Mouse (Mus musculus) liver, postnatal 0 days (tissue): ENCODE results near the gene Gm42715. TPM values are rescaled to one million over a fixed set of nuclear protein-coding genes. Genes with fewer than 3 reads are reported as not detected.
A peak's percentile ranks its signal among the peaks of the same experiment; 100 is the strongest.

Experiments used
- ATAC-seq: fragments of 200-750 bp; cut with Nextera tagmentation; 2 replicates; pipeline ENCODE4 v1.8.0; 2017; ENCODE audit warnings: mild to moderate bottlenecking, moderate library complexity
- DNase-seq: peaks from one replicate; pipeline ENCODE4 v3.0.0-alpha.2; 2016
- H3K27ac ChIP-seq: fragments of 300-500 bp; sonication (generic); 2 replicates; pipeline ENCODE4 v1.5.1; 2014; ENCODE audit warnings: antibody characterized with exemption, moderate library complexity, mild to moderate bottlenecking, low read depth
- H3K27me3 ChIP-seq: fragments of 300-500 bp; sonication (generic); 2 replicates; pipeline ENCODE4 v1.6.1; 2014; ENCODE audit warnings: low read length, control low read depth, mixed read lengths; ENCODE audit not compliant: insufficient read depth
- H3K36me3 ChIP-seq: fragments of 300-500 bp; sonication (generic); replicated peaks from 2 replicates; pipeline ENCODE4 v1.6.1; 2014; ENCODE audit warnings: mild to moderate bottlenecking, control low read depth, low read length, moderate library complexity, mixed read lengths; ENCODE audit not compliant: insufficient read depth
- H3K4me1 ChIP-seq: fragments of 300-500 bp; sonication (generic); 2 replicates; pipeline ENCODE4 v1.6.1; 2014; ENCODE audit warnings: antibody characterized with exemption, mild to moderate bottlenecking, control low read depth; ENCODE audit not compliant: insufficient read depth
- H3K4me2 ChIP-seq: fragments of 300-500 bp; sonication (generic); 2 replicates; pipeline ENCODE4 v1.6.1; 2014; ENCODE audit warnings: low read depth, mild to moderate bottlenecking, low read length, moderate library complexity, mixed read lengths
- H3K4me3 ChIP-seq: fragments of 300-500 bp; sonication (generic); 2 replicates; pipeline ENCODE4 v1.5.1; 2014; ENCODE audit warnings: low read depth, low read length
- H3K9ac ChIP-seq: fragments of 300-500 bp; sonication (generic); replicated peaks from 2 replicates; pipeline ENCODE4 v1.6.1; 2014; ENCODE audit warnings: mild to moderate bottlenecking, moderate library complexity
- H3K9me3 ChIP-seq: fragments of 300-500 bp; sonication (generic); 2 replicates; pipeline ENCODE4 v1.6.1; 2016; ENCODE audit warnings: mild to moderate bottlenecking, control low read depth, low read length, mixed read lengths
- CTCF ChIP-seq: sonication (generic); IDR thresholded peaks from 2 replicates; pipeline ENCODE4 v1.5.1; 2016; ENCODE audit warnings: antibody characterized with exemption, low read depth
- EP300 ChIP-seq: IDR thresholded peaks from 2 replicates; pipeline ENCODE4 v1.6.1; 2016; ENCODE audit warnings: antibody characterized with exemption, low read depth, mild to moderate bottlenecking
- WGBS: fragments of 180-500 bp; shearing (Covaris S2); extraction: QIAGEN DNeasy Blood & Tissue Kit; methylation state at CpG from one replicate; pipeline ENCODE4 v1.1.7; 2014; ENCODE audit not compliant: insufficient replicate concordance; 5-methylcytosine and 5-hydroxymethylcytosine counted together
- polyA plus RNA-seq: library from polyadenylated mRNA; unstranded; fragments of >200 nt; fragmentation: Nextera tagmentation; extraction: Ambion mirVana; gene quantifications from 2 replicates; pipeline ENCODE4 v1.2.1, GENCODE M21; 2015

Gm42715 gene
- polyA plus RNA-seq, 1 experiment from 2014 or later: 4.1 TPM

DNA sequence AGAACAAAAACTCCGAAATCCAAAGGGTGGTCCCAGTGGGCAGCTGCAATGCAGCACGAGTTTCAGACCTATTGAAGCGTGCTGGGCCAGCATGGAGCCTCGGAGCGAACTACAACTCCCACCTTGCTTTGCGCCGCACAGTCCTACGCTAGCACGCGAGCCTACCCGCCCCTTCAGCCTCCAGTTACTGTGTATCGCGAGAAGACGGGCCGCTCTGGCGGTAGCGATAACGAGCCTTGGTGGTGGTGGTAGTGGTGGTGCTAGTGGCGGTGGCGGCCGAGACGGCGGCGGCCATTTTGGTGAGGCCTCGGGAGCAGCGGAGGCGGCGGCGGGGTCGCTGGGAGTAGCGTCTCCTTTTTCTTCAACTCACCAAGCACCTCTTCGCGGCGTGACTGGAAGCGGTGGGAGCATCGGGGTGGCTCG is 7.6 kb upstream of the Gm42715 start, which contains the start of gene Srcap:
Gene Srcap, plus strand, starts transcription at position 176 of the 423 bp plus-strand sequence.
- Histone ChIP-seq H3K36me3 (peaks cover 19% of the 10 kb centered on the region), H3K9me3 (no peaks in the 10 kb centered on the region), H3K27me3 (no peaks in the 10 kb centered on the region), H3K9ac (peak within 1 kb of the TSS; percentile 96), H3K4me3 (peak within 1 kb of the TSS; percentile 97), H3K27ac (peak within 1 kb of the TSS; percentile 98), H3K4me2 (peak within 1 kb of the TSS; percentile 92), H3K4me1 (peaks cover 9% of the 10 kb centered on the region)
- peak; percentile 97 for DNase-seq
- TF ChIP-seq CTCF (no peak), EP300 (peak; percentile 84)
- WGBS: under 1% methylated on average over 33 of the region's 37 CpGs
- peak; percentile 94 for ATAC-seq

- ATAC-seq (peak; percentile 86), DNase-seq (peak; percentile 95)
- Histone ChIP-seq H3K4me1 (peaks cover 9% of the 10 kb centered on the region), H3K36me3 (peaks cover 25% of the 10 kb centered on the region), H3K9me3 (no peaks in the 10 kb centered on the region), H3K4me3 (peak overlapping the region; percentile 97), H3K27me3 (no peaks in the 10 kb centered on the region), H3K9ac (peak overlapping the region; percentile 96), H3K27ac (peak overlapping the region; percentile 98), H3K4me2 (peak overlapping the region; percentile 92)
- under 1% methylated on average over 58 of the region's 93 CpGs for WGBS
- TF ChIP-seq CTCF (no peak), EP300 (peak; percentile 74; the same call in 1 of the 2 replicates)
Observed at GRCm38 (mm10) chr7:127512231-127513015, 7.0 kb upstream of the Gm42715 start.

DNA sequence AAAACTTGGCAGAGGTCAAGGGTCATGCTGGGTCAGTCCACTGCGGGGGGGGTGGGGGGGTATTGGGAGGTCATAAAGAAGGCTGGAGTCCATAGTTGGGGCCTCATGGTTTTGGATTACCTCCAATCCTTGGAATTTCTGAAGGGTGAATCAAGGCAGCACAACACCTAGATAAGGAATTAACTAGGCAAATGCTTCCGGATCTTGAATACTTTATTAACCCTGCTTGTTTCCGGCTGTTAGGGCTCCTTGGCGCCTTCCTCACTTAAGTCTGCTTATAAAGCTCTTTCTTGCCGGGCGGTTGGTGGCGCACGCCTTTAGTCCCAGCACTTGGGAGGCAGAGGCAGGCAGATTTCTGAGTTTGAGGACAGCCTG is 6.4 kb upstream of the Gm42715 start:
- Histone ChIP-seq H3K27ac (peak overlapping the region; percentile 98), H3K4me2 (peak overlapping the region; percentile 92), H3K27me3 (no peaks in the 10 kb centered on the region), H3K9ac (peak overlapping the region; percentile 96), H3K36me3 (peaks cover 29% of the 10 kb centered on the region), H3K4me3 (peak overlapping the region; percentile 97), H3K4me1 (peaks cover 9% of the 10 kb centered on the region), H3K9me3 (no peaks in the 10 kb centered on the region)
- DNase-seq (no peak), ATAC-seq (no peak)
- WGBS: 19% methylated on average over 8 of the region's 8 CpGs
- TF ChIP-seq EP300 (no peak), CTCF (no peak)

- Histone ChIP-seq H3K27ac (peak overlapping the region; percentile 98), H3K9ac (0 out of 2 replicates have a peak overlapping the region, but pooled peaks have one; percentile 8), H3K4me3 (peak overlapping the region; percentile 97), H3K4me1 (peaks cover 9% of the 10 kb centered on the region), H3K27me3 (no peaks in the 10 kb centered on the region), H3K4me2 (peak overlapping the region; percentile 92), H3K36me3 (peaks cover 37% of the 10 kb centered on the region), H3K9me3 (no peaks in the 10 kb centered on the region)
- ATAC-seq (no peak), DNase-seq (no peak)
- WGBS: 65% methylated on average over 3 of the region's 3 CpGs
- TF ChIP-seq CTCF (no peak), EP300 (no peak)
Observed at GRCm38 (mm10) chr7:127513781-127514180, 5.6 kb upstream of the Gm42715 start.

DNA sequence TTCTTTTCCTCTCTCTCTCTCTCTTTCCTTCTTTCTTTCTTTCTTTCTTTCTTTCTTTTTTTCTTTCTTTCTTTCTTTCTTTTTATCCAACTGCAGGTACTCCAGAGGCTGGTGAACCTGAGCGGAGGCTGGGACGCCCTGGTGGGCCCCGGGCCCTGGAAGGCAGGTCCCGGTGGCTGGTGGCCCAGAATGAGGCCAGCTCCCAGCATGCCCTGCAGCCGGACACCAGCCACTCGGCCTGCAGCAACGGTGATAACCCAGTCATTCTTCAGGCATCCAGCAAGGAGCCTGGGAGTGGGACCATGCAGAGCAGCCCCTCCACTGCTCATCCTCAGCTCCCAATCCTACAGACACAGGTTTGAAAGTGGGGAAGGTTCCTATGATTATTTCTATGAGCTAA is 3.5 kb upstream of the Gm42715 start:
- TF ChIP-seq CTCF (no peak), EP300 (no peak)
- peaks cover 52% of the 10 kb centered on the region for H3K36me3 ChIP-seq

GRCm38 (mm10) chr7:127516344-127516743 is 3.0 kb upstream of the Gm42715 start:
- H3K9me3 ChIP-seq: no peaks in the 10 kb centered on the region
- H3K4me1 ChIP-seq: peaks cover 9% of the 10 kb centered on the region
- H3K36me3 ChIP-seq: peaks cover 57% of the 10 kb centered on the region
- TF ChIP-seq EP300 (no peak), CTCF (no peak)
- DNase-seq (no peak), ATAC-seq (no peak)
- H3K4me2 ChIP-seq: no peak overlapping the region
- H3K27me3 ChIP-seq: no peaks in the 10 kb centered on the region
- H3K27ac ChIP-seq: no peak overlapping the region
- H3K4me3 ChIP-seq: no peak overlapping the region
- H3K9ac ChIP-seq: no peak overlapping the region
- WGBS: 89% methylated on average over 6 of the region's 7 CpGs

More for the DNA sequence above, 3.5 kb upstream of the Gm42715 start:
- H3K9me3 ChIP-seq: no peaks in the 10 kb centered on the region
- no peak overlapping the region for H3K4me3 ChIP-seq
- H3K4me1 ChIP-seq: peaks cover 9% of the 10 kb centered on the region
- DNase-seq (no peak), ATAC-seq (no peak)
- no peak overlapping the region for H3K27ac ChIP-seq
- 89% methylated on average over 7 of the region's 7 CpGs for WGBS
- H3K9ac ChIP-seq: no peak overlapping the region
- H3K27me3 ChIP-seq: no peaks in the 10 kb centered on the region
- no peak overlapping the region for H3K4me2 ChIP-seq
